Mouse (Mus musculus): ENCODE results near the gene Rsad2. TPM values are rescaled to one million over a fixed set of nuclear protein-coding genes. Genes with fewer than 3 reads are reported as not detected.
A peak's percentile ranks its signal among the peaks of the same experiment; 100 is the strongest.
"Not testable (repeated sequence)": the region's sequence is repeated elsewhere in the genome, so short reads cannot be mapped to it uniquely, and the experiment has no call there.

The Rsad2 gene
- 1 to 10 TPM in 1 of 2 experiments, under 1 TPM in 1; 0.92 to 1.4 TPM for total RNA-seq (2021)
- long read RNA-seq, experiment 1, partial matches to known transcripts: 0 of 1 reads
- long read RNA-seq, experiment 1, other reads (novel, unspliced or antisense): 0 of 1 reads
- long read RNA-seq, experiment 2, partial matches to known transcripts: 0 of 1 reads
- long read RNA-seq, experiment 2, other reads (novel, unspliced or antisense): 0 of 1 reads

DNA sequence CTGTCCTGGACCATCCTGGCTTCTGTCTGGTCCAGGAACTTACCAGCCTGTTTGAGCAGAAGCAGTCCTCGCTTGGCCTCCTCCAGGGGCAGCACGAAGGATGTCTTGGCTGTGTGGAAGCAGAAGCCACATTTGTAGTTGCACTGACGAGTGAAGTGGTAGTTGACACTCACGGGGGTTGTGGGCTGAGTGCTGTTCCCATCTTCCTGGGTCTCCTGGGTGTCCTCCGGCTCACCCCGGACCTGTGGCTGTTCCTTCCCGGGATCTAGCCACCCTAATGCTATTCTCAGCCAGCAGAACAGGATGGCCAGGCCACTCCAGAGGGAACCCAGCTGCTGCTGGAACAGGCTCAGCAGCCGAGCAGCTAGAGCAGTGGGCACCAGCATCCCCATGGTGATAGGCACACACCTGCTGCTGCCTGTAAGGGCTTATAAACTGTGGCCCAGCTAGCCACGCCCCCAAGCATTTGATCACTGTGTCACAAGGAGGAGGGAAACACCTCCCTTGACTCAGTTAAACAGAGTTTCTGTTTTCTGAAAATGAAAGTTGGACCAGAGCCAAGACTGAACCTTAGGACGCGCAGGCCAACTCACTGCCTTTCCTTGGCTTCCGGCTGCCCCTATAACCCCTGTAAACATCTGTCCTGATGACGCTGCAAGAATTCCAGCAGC is at the start of gene Rsad2:
TSS of gene Rsad2 (minus strand) at position 425 of the 671 bp plus-strand sequence.
- DNase-seq: peak; percentile 57

DNA sequence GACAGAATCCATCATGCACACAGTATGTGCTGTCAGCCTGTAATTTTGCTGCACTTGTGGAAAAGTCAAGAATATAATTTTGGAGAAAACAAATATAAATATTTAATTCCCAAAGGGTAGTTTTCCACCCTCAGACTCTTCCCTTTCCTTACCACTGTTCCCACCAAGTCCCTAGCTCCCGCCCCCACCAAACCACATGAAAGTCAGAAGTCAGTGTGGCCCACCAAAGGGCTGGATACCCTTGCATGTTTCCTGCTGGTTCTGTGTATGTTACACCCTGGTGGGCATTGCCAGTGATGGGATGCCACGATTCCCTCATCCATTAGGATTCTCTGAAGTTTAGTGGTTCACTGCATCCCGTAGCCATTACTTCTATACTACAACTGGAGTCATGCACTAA is 44.8 kb upstream of the Rsad2 start:
- no peak for DNase-seq

DNA sequence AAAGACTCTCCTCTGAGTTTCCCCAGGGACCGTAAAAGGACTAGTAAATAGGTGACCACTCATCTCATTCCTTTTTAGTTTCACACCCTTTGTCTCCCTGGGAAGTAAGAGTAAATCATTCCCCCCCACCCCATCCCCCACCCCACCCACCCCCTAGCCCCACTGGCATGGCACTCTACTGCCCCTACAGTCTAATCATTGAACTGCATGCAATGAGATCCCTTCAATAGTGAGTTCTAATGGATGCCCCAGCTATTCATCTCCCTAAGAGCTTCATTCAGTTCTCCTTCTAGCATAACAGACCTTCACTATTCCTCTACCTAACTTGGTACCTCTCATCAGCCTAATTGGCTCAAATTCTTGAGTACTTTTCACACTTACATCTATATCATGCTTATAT is 33.7 kb upstream of the Rsad2 start:
- no peak for DNase-seq

DNA sequence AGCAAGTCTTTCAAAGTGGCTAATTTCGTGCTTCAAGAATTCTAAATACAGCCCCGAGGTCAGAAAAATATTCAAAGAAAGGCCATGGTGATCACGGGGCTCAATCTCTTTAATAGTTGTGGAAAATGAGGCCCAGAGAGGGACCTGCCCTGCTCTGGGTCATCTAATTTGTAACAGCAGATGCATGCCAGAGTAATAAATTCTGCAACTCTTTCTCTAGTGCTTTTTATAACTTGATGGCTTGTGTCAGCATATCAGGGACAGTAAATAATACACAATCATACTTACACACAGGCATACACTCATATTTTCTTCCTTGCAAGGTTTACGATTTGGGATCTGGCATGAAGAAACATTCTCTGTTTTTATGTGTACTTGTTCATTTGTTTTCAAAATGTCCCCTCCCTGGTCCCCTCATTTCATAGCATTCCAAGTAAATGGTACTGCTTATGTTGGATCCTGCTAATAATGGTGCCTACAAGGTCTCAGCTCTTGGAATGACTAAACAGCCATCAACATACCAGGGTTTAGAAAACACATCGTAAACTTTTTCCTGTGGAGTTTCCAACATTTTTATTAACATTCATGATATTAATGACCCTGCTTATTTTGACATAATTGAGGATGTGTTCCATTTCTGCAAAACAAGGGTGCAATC is 32.5 kb upstream of the Rsad2 start:
- DNase-seq: no peak

DNA sequence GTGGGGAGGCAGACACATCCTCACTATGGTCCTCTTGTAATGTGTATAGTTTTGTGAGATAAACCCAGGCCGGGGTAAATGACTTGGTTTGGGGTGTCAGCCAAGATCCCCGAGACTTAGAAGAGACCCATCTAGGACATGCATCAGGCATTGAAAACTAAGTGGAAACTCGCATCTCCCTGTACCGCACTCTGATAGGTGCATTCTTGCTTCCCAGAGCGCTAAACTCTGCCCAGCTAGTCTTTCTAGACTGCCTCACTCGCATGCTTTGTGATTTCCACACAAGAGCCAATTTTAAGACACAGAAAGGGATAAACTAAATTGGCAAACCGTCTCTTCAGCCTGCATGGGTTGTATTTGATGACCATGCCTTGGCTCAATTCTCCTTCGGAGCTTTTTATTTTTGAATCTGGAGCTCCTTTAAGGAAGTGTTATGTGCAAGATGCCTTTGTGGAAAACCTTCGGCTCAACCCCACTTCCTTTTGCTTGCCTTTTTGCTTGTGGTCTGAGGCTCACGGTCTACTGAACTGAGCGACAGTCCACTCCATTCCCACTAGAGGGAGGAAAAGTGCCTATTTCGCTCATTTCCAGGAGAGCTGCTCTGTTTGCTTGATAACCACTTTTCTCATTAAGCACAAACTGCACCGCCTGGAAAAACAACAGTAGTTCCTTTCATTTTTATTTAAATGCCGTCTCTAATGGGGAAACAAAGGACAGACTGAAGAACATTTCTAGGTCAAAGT is 31.8 kb upstream of the Rsad2 start:
- DNase-seq: no peak

DNA sequence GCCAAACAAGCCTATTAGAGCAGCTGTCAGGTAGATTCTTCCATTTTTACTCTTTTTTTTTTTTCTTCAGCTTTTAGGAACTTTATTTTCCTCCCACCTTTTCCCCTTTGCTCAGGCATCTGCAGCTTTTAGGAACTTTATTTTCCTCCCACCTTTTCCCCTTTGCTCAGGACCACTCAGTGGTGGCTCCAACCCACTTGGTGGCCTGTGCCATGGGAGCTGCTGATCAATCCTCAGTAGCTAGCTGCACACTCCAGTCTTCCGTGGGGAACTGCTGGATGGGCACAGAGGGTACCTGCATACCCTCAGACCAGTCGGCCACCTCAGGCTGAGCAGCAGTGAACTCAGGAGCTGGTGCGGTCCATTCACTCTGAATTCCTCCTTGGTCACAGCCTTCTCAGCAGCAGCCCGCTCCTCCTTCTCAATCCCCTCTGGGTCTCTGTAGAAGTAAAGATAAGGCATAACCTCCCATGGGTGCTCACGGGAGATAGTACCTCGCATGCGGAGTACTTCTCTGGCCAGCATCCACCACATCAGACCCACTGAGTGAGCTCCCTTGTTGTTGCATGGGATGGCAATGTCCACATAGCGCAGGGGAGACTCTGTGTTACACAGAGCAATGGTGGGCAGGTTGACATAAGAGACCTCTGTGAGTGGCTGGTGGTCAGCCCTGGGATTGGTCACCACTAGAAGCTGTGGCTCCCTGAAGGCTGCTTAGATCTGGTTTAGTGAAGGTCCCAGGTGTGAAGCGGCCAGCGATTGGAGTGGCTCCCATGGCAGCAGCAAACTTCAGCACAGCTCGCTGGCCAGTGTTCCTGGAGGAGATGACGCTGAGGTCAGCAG is 29.7 kb upstream of the Rsad2 start:
- not testable (repeated sequence) for DNase-seq

DNA sequence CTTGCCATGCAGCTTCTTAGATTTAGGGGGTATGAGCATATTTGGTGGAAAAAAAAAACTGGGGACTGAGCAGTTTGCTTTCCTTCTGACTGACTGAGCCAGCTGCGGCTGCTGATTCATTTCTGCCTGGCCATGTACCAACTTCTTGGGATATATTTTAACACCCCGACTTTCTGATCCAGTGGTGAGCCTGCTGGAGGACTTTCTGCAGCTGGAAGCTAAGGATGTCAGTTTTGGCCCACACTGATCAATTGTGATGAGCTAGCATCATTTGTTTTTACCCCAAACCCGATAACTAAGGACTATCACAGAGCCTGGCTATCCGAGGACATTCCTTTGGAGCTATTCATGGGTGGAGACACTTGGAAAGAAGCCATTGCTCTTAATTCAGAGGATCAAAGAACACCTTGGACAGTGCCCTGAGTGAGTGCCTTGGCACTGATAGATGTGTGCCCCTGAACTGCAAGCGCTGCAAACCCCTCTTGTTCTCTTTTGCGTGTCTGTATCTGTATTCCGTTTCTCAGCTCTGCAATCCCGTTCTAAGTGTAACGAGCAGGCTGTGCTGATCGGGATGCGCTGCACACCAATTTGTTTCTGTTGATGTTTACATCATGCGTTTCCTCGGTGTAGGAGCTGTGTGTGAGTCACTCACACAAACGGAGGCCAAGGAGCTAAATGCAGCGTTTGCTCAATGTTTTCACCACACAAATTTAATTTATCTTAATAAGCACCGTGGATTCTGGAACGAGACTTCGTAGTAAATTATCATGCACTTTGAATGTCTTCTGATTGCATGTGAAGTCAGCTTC is 22.1 kb upstream of the Rsad2 start:
- peak; percentile 39 for DNase-seq

DNA sequence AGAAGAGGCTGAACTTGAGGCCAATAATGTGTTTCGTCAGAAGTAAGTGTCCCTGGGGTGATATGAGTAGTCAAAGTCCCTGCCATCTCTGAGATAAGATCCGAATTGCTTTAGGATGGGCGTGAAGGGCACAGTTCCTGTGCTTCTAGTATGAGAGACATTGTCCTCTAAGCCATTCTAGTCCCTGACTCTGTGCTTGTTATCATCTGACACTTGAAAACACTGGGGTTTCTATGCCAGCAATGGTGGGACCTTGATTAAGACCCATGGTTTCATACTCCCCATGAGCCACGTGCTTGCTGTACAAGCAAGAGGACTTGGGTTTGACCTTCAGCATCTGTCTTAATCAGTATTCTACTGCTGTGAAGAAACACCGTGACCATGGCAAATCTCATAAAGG is 20.9 kb upstream of the Rsad2 start:
- no peak for DNase-seq

DNA sequence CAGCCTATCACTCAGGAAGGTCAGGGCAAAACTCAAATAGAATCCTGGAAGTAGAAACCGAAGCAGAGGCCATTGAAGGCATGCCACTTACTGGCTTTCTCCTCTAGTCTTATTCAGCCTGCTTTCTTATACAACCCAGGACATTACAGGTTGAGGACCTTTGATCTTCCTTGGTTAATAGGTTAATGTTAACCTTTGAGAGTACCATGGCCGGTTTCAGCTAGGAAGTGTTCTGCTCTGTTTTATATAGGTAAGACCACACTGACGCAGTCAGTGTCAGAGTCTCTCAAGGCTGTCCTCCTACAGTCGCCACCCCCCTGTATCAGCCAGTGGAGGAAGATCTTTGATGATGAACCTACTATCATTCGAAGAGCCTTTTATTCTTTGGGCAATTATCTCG is 17.5 kb upstream of the Rsad2 start:
- no peak for DNase-seq

DNA sequence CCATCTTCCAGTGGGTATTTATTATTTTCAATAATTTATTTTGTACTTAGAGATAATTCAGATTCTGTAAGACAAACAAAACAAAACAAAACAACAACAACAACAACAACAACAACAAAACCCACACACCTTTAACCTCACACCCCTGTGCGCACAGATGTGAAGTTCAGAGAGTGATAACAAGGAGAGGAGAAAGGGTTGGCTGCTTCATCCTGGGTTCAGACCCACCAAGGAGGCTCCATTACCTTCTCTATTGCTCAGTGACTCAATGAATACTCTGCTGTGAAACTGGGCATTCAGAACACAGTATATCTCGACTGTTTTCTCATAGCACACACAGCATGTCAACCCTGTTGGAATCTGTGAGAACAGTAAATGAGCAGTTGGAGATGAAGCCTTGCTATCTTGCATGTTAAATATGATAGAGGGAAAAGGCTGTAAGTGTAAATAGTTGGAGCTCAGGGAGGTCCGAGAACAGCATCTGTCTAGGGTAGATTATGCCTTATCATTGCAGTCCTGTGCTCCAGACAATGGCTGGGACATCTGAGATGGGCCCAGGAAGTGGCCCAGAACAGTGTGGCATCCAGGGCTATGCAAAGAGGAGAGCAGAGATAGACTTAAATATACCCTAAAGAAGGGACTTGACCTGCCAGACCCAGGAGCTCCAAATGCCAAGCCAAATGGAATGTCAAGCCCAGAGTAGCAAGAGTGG is 16.7 kb upstream of the Rsad2 start:
- no peak for DNase-seq

DNA sequence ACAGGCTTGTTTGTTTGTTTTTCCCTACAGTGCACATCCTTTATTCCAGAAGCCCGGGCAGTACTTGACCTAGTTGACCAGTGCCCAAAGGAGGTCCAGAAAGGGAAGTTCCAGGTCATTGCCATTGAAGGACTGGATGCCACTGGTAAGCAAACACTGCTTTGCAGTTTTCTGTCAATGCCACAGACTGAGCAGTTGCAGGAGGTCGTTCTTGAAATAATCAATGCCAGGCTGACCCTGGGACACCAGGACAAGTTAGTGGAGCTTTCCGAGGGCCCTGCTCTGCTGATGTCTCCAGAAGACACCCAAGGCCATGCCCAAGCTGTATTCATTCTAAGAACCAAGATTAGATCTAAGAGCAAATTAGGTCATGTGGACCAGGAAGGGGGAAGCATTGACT is 15.1 kb upstream of the Rsad2 start:
- no peak for DNase-seq

DNA sequence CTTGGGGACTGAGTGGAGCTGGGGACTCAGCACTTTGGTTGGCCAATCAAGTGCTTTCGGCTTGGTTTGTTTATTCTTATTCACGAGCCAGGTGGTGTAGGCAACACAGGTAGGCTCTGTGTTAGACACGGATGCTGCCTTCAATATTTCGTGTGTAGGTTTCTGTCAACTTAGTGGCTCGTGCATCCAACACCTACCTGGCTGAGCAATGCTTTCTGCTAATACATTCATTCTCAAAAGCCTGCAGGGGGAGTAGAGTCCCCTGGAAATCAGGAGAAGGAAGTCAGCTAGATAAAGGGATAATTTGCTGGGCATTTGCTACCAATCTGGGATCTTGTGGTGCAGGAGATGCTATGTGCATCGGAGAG is 13.8 kb upstream of the Rsad2 start:
- DNase-seq: no peak

DNA sequence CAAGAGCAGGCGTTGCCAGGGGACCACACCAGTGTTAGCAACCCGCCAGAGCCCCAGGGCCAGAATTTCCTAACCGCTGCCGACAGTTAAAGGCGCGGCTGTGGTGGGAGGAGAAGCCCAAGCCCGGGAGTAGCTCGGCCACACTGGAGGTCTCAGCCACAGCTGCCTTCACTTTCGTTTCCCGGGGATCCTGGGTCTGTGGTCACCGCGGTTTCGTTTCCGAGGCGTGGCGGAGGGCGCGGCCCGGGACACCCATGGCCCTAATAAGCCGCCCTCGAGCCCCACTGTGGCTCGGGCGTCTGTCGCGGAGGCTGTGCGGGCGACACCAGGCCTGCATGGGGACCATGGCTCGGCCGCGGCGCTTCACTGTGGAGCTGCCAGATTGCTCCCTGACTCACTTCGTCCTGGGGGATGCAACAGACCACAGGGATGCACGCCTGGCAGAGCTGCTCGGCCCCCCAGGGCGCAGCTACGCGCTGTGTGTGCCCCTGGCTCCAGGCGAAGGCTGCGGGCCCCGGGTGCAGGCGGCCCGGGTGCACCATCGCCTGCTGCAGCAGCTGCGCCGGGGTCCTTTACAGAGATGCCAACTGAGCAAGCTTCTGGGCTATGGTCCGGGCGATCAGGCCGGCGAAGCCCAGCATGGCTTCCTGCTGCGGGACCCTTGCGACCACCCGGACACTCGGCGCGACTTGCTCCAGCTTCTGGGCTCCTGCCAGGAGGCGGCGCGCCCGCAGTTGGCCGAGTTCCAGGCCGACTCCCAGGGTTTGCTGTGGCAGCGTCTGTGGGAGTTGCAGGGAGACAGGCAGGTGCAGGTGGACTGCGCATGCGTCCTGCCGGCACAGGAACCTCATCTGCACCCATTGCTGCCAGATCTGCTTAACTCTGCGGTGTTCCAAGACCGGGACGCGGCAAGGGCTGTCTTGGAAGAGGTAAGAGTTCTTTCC is 13.1 kb upstream of the Rsad2 start, which contains the start of gene Cmpk2:
TSS of gene Cmpk2 (plus strand) at position 107 of the 944 bp plus-strand sequence.
- DNase-seq: peak; percentile 85

DNA sequence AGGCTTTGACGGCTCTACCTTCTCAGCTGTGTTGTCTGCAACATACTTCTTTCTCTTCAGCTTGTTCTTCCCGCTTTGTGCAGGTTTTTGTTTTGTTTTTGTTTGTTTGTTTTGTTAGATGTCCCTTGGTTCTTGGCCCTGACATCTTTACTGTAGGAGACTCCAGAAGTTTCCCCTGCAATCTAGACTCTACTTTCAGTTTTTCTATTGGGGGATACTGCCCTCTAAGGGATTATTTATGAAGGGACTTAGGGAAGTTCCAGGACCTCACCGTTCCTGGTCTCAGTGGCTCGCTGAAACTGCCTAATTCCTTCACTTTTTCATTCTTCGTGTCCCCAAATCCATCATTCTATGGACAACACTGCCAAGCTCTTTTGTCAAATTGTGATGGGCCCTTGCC is 9.3 kb upstream of the Rsad2 start:
- no peak for DNase-seq

DNA sequence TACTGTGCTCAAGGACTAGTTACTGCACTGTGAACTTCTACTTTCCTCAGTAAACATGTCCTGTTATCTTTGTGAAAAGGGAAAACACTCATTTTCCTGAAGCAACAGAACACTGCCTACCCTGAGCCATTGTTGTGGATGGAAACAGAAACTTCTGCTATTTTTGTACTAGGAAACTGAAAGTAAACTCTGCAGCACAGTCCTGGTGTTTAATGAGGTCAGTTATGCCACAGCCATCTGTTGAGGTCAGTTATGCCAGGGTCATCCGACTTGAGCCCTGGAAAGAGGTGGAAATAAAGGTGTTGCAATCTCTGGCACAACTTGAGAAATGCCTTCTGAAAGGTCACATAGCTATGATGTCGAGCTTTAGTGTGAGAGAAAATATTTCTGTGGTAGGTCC is 3.8 kb upstream of the Rsad2 start:
- no peak for DNase-seq

DNA sequence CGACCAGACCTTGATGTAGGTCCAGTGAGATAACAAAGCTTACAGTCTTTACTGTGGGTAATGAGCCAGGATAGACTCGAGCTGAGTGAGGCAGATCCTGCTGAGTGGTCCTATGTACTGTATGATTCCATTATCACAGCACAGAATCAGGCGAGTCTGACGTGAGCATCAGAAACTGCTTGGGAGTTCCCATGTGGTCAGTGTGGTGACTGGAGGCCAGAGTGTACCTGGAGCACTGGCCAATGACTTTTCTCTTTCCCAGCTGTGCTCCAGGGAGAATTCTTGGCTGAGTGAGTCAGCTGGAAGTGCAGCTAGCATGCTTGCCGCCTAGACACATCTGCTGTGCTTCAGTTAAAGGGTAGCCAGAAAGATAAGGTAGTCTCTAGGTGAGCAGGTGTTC is 1.6 kb downstream of the Rsad2 start:
- DNase-seq: no peak

DNA sequence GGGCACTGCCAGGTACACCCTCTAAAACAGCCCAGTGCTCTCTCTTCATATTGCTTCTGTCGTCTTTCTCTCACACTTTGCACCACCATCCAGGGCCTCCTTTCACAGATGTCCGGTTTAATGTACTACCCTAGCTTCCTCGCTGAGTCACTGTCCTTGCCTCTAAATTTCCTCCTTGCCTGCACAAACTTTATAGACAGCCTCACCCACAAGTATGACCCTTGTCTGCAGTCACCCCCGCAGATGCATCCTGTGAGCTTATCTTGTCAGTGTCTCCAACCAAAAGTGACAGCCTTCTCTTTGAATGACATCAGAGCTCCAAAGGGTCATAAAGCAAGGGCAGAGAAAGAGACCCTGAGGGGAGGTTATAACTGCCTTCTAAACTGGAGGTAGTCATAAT is 3.3 kb downstream of the Rsad2 start:
- DNase-seq: no peak

DNA sequence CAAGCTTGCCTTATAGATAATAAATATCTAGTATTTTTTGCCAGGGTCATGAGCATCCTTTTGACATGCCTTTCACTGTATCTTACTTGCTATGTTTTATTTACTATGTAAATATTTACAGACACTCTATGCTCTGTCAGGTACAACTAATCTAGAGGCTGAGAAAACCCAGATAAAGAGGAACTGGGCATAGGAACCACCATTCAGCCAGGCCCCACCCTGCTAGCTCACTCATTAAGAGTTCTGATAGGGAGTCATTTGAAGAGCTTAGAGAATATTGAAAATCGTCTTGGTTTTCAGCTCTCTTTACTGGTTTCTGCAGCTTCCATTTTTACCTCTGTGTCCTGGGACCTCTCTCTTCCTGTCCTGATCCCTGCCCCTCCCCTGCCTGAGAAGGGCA is 5.1 kb downstream of the Rsad2 start:
- DNase-seq: no peak

DNA sequence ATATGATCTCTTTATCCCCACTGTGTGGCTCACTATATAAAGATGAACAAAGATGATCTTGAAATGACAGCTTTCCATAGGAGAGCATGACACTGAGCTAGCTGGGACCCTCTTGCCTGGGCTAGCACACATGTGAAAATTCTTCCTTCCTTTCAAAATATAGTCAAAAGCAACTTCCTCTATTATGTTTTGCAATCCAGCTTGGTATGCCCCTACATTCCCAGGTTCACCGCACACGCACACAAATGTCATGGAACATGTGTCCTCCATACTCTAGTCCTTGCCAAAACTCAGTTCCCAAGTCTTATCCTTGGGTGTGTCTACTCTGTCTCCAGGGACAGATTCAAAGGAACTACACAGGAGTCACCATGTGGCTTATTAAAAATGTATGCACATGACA is 6.8 kb downstream of the Rsad2 start:
- DNase-seq: no peak
